Mouse (Mus musculus): Measurements from ENCODE around the gene Kcns1. TPM values are rescaled to one million over a fixed set of nuclear protein-coding genes. Genes with fewer than 3 reads are reported as not detected.

The Kcns1 gene
- polyA plus RNA-seq, 1 experiment from 2014 or later, result 0.27 TPM

DNA sequence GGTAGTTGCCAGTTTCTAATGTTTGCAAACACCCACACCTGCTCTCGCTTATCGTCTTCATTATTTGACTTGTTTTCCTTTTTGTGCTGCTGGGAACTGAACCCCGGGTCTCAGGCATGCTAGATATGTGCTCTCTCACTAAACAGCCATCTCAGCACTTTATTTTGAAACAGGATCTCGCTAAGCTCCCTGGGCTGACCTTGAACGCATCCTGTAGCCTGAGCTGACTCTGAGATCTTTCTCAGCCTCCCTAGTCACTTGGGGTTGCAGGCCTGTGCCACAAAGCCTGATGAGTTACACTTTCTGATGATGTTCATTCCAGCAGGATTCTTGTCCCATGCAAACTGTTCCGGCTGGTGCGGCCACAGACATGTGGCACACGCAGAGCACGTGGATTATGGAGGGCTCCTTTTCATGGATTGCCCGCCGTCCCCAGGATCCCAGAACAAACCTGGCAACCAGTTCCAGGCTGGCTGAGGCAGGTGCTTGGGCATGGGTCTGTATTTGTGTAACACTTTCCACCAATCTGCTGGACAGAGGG, 9.3 kb downstream of the Kcns1 start:
- H3K27ac ChIP-seq (ENCODE audit: low read depth, low read length), result no peak overlapping the region
- H3K4me1 ChIP-seq (ENCODE audit: control insufficient read depth, insufficient read depth, low read length), result no peaks in the 10 kb centered on the region
- DNase-seq (ENCODE audit: low spot score) (no peak), ATAC-seq (no peak)
- peaks cover 1% of the 10 kb centered on the region for H3K27me3 ChIP-seq (replicated peaks; ENCODE audit: control insufficient read depth, insufficient read depth, low read length)
- 88% methylated on average over 11 of the region's 11 CpGs for WGBS
- no peak overlapping the region for H3K4me2 ChIP-seq (ENCODE audit: low read length)
- H3K9ac ChIP-seq (ENCODE audit: low read length), result no peak overlapping the region
- H3K9me3 ChIP-seq (replicated peaks; ENCODE audit: control insufficient read depth, low read length), result no peaks in the 10 kb centered on the region
- H3K36me3 ChIP-seq (ENCODE audit: control insufficient read depth, insufficient read depth, low read length), result no peaks in the 10 kb centered on the region
- H3K4me3 ChIP-seq (ENCODE audit: low read depth, low read length), result no peak overlapping the region

DNA sequence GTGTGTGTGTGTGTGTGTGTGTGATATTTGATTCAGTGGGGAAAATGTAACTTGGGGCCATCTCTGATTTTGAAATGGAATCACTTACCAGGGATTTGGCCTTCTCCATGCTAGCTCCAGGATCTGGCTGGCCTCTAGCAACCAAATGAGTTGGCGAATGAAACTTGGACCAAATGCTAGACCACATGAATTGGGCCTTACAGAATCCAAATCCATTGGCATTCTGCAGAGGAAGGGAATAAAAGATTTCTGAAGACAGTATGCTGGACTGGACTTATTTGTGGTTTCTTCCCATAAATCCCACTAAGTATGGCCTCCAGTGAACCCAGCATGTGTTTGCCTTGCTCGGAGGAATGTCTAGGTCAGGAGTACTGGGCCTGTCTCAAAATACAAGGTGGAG, 12.1 kb downstream of the Kcns1 start:
- Histone ChIP-seq H3K36me3 (ENCODE audit: control insufficient read depth, insufficient read depth, low read length) (peaks cover 16% of the 10 kb centered on the region), H3K4me1 (ENCODE audit: control insufficient read depth, insufficient read depth, low read length) (no peaks in the 10 kb centered on the region), H3K4me3 (ENCODE audit: low read depth, low read length) (no peak overlapping the region), H3K27me3 (replicated peaks; ENCODE audit: control insufficient read depth, insufficient read depth, low read length) (no peaks in the 10 kb centered on the region), H3K9me3 (replicated peaks; ENCODE audit: control insufficient read depth, low read length) (no peaks in the 10 kb centered on the region), H3K4me2 (ENCODE audit: low read length) (no peak overlapping the region), H3K9ac (ENCODE audit: low read length) (no peak overlapping the region), H3K27ac (ENCODE audit: low read depth, low read length) (no peak overlapping the region)
- no peak for DNase-seq (ENCODE audit: low spot score)
- ATAC-seq, result no peak
- WGBS, result 92% methylated on average over 2 of the region's 2 CpGs

DNA sequence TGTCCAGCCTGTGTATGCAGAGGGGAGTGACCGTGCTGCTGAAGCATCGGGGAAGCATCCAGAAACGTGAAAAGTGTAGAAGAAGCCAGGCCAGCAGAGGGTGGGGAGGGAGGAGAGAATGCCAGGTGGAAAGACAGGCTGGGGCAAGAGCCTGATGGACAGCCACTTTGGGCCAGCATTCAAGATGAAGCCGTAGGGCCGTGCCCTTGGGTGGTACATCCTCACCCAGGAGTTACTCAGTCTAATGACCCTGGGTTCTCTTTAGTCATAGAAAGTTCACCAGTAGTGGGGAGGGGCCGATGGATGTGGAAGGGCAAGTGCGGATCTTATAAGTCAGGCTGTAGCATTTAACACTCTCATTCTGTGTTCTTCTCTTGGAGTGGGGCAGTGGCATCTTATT, 14.8 kb downstream of the Kcns1 start:
- Histone ChIP-seq H3K36me3 (ENCODE audit: control insufficient read depth, insufficient read depth, low read length) (peaks cover 41% of the 10 kb centered on the region), H3K4me2 (ENCODE audit: low read length) (no peak overlapping the region), H3K27me3 (replicated peaks; ENCODE audit: control insufficient read depth, insufficient read depth, low read length) (no peaks in the 10 kb centered on the region), H3K9me3 (replicated peaks; ENCODE audit: control insufficient read depth, low read length) (no peaks in the 10 kb centered on the region), H3K4me1 (ENCODE audit: control insufficient read depth, insufficient read depth, low read length) (no peaks in the 10 kb centered on the region), H3K4me3 (ENCODE audit: low read depth, low read length) (no peak overlapping the region), H3K27ac (ENCODE audit: low read depth, low read length) (no peak overlapping the region), H3K9ac (ENCODE audit: low read length) (no peak overlapping the region)
- no peak for DNase-seq (ENCODE audit: low spot score)
- no peak for ATAC-seq
- 88% methylated on average over 7 of the region's 7 CpGs for WGBS

DNA sequence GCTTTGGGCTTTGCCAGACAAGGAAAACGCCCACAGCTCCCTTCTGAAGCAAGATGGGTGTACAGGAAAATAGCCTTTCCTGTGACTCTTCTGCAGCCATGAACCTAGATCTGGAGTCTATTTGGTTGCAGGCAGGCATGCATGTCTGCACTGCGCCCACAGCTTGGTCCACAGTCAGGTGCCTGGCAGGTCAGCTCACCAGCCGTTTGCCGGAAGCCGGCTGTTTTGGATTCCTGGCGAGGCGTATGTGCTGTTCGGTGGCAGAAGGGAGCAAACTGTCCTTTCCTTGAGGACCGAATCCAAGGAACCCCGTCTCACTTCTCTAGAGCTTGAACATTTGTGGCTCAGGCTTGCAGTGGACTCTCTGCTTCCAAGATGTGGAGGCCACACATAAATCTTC, 16.9 kb downstream of the Kcns1 start:
- 94% methylated on average over 10 of the region's 10 CpGs for WGBS
- H3K4me1 ChIP-seq (ENCODE audit: control insufficient read depth, insufficient read depth, low read length), result no peaks in the 10 kb centered on the region

DNA sequence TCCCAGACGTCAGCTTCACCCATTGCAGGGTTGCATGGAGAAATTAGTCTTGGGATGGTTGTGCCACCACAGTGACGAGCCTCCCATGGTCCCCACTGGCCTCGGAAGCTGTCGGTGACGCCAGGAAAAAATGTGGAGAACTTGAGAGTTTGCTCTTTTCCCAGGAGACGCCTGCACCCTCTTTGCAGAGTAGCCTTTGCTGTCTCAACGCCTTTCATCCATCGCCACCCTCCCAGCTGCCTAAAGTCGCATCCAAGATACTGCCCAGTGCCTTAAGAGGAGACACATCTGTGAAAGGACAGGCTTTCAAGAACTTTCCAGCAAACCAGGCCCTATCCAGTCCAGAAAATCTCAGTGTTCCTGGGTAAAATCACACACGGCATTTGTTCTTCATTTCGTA, 18.6 kb downstream of the Kcns1 start:
- DNase-seq (ENCODE audit: low spot score), result no peak
- H3K4me1 ChIP-seq (ENCODE audit: control insufficient read depth, insufficient read depth, low read length), result no peaks in the 10 kb centered on the region
- no peak overlapping the region for H3K4me3 ChIP-seq (ENCODE audit: low read depth, low read length)
- peaks cover 41% of the 10 kb centered on the region for H3K36me3 ChIP-seq (ENCODE audit: control insufficient read depth, insufficient read depth, low read length)
- ATAC-seq, result no peak
- 92% methylated on average over 11 of the region's 11 CpGs for WGBS
- no peak overlapping the region for H3K9ac ChIP-seq (ENCODE audit: low read length)
- no peaks in the 10 kb centered on the region for H3K27me3 ChIP-seq (replicated peaks; ENCODE audit: control insufficient read depth, insufficient read depth, low read length)
- no peak overlapping the region for H3K27ac ChIP-seq (ENCODE audit: low read depth, low read length)
- no peak overlapping the region for H3K4me2 ChIP-seq (ENCODE audit: low read length)
- no peaks in the 10 kb centered on the region for H3K9me3 ChIP-seq (replicated peaks; ENCODE audit: control insufficient read depth, low read length)

More for the DNA sequence above, 16.9 kb downstream of the Kcns1 start:
- no peak for DNase-seq (ENCODE audit: low spot score)
- no peak for ATAC-seq
- Histone ChIP-seq H3K27me3 (replicated peaks; ENCODE audit: control insufficient read depth, insufficient read depth, low read length) (no peaks in the 10 kb centered on the region), H3K9ac (ENCODE audit: low read length) (no peak overlapping the region), H3K27ac (ENCODE audit: low read depth, low read length) (no peak overlapping the region), H3K4me2 (ENCODE audit: low read length) (no peak overlapping the region), H3K4me3 (ENCODE audit: low read depth, low read length) (no peak overlapping the region), H3K9me3 (replicated peaks; ENCODE audit: control insufficient read depth, low read length) (no peaks in the 10 kb centered on the region), H3K36me3 (ENCODE audit: control insufficient read depth, insufficient read depth, low read length) (peaks cover 41% of the 10 kb centered on the region)

DNA sequence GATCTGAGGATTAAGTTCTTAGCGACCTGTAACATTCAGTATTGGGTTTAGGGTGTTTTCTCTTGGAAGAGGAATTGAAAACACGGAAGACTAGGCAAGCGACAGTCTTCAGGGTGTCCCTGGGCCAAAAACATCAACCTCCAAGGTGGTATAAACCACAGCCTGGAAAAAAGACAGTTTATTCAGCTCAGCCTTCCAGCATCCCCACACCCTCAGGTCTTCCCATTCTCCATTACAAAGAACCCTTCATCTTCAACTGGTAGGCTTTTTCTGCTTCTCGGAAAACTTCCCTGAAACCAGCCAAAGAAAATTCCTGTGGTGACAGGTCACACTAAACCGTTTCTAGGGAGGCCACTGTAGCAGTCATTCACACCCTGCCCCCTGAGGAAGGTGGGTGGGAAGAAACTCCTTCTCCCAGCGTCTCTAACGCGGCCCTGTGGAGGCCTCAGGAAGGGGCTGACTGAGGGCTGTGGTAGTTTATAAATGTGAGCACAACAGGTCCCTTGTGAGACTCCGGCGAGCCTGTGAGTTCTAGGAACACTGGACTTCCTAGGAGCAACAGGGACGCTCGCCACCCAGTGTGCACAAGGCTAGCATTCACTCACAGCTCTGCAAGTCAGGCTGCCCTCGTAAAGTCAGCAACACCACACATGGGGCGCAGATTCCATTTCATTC, 20.7 kb downstream of the Kcns1 start:
- H3K27me3 ChIP-seq (replicated peaks; ENCODE audit: control insufficient read depth, insufficient read depth, low read length), result no peaks in the 10 kb centered on the region
- no peaks in the 10 kb centered on the region for H3K4me1 ChIP-seq (ENCODE audit: control insufficient read depth, insufficient read depth, low read length)
- no peak overlapping the region for H3K27ac ChIP-seq (ENCODE audit: low read depth, low read length)
- DNase-seq (ENCODE audit: low spot score) (no peak), ATAC-seq (no peak)
- H3K9ac ChIP-seq (ENCODE audit: low read length), result no peak overlapping the region
- no peak overlapping the region for H3K4me2 ChIP-seq (ENCODE audit: low read length)
- H3K9me3 ChIP-seq (replicated peaks; ENCODE audit: control insufficient read depth, low read length), result no peaks in the 10 kb centered on the region
- H3K36me3 ChIP-seq (ENCODE audit: control insufficient read depth, insufficient read depth, low read length), result peaks cover 35% of the 10 kb centered on the region
- 57% methylated on average over 14 of the region's 14 CpGs for WGBS
- H3K4me3 ChIP-seq (ENCODE audit: low read depth, low read length), result no peak overlapping the region

DNA sequence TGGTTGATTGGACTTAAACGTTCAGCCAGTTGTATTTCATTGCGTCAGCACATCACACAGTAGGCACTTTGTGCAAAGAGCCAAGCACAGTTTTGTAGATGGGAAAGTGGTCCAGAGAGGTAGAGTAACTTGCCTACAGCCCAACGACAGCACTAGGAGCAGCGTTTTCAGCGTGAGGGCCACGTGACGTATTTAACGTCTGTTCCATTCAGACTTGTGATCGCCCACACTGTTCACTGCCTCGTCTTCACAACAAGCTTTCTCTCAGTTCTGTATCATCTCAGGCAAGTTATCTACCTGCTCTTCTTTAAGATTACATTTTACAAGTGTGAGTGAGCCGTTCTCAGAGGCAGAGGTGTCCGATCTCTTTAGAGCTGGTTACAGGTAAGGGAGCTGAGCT, 24.4 kb downstream of the Kcns1 start:
- no peak overlapping the region for H3K9ac ChIP-seq (ENCODE audit: low read length)
- no peak overlapping the region for H3K4me3 ChIP-seq (ENCODE audit: low read depth, low read length)
- no peaks in the 10 kb centered on the region for H3K9me3 ChIP-seq (replicated peaks; ENCODE audit: control insufficient read depth, low read length)
- no peak for ATAC-seq
- H3K4me2 ChIP-seq (ENCODE audit: low read length), result no peak overlapping the region
- 95% methylated on average over 12 of the region's 12 CpGs for WGBS
- no peak for DNase-seq (ENCODE audit: low spot score)
- H3K27ac ChIP-seq (ENCODE audit: low read depth, low read length), result no peak overlapping the region
- peaks cover 3% of the 10 kb centered on the region; the same call in 1 of the 2 replicates for H3K36me3 ChIP-seq (ENCODE audit: control insufficient read depth, insufficient read depth, low read length)
- H3K4me1 ChIP-seq (ENCODE audit: control insufficient read depth, insufficient read depth, low read length), result no peaks in the 10 kb centered on the region
- no peaks in the 10 kb centered on the region for H3K27me3 ChIP-seq (replicated peaks; ENCODE audit: control insufficient read depth, insufficient read depth, low read length)

DNA sequence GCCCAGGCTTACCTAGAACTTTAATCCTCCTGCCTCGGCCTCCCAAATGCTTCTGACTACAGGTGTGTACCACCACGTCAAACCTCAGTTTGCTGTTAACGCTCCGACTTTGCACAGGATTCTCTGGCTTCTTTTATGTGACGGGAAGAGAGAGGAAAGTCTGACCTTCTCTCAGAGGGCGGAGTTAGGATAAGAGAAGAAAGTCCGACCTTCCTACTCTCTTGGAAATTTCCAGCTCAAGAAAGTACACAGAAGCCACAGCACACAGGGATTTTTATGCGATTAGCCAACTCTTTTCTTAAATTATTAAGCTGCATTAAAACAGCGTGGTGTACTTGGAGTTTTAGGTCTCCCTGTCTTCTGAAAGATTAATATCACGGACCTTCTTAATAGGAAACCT, 26.4 kb downstream of the Kcns1 start:
- WGBS, result 87% methylated on average over 10 of the region's 10 CpGs
- Histone ChIP-seq H3K4me3 (ENCODE audit: low read depth, low read length) (no peak overlapping the region), H3K4me1 (ENCODE audit: control insufficient read depth, insufficient read depth, low read length) (no peaks in the 10 kb centered on the region), H3K27me3 (replicated peaks; ENCODE audit: control insufficient read depth, insufficient read depth, low read length) (no peaks in the 10 kb centered on the region), H3K9ac (ENCODE audit: low read length) (no peak overlapping the region), H3K27ac (ENCODE audit: low read depth, low read length) (no peak overlapping the region), H3K36me3 (ENCODE audit: control insufficient read depth, insufficient read depth, low read length) (no peaks in the 10 kb centered on the region), H3K4me2 (ENCODE audit: low read length) (no peak overlapping the region), H3K9me3 (replicated peaks; ENCODE audit: control insufficient read depth, low read length) (no peaks in the 10 kb centered on the region)
- ATAC-seq (no peak), DNase-seq (ENCODE audit: low spot score) (no peak)

DNA sequence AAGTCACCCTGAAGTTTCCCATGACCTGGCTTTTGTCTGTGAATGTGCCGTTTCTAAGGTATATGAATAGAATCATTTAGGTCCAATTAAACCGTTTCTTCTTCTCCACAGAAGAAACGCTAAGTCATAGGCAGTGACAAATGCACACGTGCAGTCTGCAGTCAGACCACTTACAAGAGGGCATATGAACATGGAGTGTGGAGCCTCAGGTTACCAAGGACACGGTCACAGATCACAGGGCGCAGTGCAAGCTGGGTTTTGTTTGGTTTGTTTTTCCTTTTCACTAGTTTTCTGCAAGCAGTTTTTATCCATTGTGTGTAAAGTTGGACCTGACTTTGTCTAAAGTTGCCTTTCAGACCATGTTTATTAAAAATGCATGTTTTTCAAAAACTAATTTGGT, 26.9 kb downstream of the Kcns1 start:
- Histone ChIP-seq H3K36me3 (ENCODE audit: control insufficient read depth, insufficient read depth, low read length) (no peaks in the 10 kb centered on the region), H3K4me2 (ENCODE audit: low read length) (no peak overlapping the region), H3K4me3 (ENCODE audit: low read depth, low read length) (no peak overlapping the region), H3K4me1 (ENCODE audit: control insufficient read depth, insufficient read depth, low read length) (no peaks in the 10 kb centered on the region), H3K9me3 (replicated peaks; ENCODE audit: control insufficient read depth, low read length) (no peaks in the 10 kb centered on the region), H3K27ac (ENCODE audit: low read depth, low read length) (no peak overlapping the region), H3K27me3 (replicated peaks; ENCODE audit: control insufficient read depth, insufficient read depth, low read length) (no peaks in the 10 kb centered on the region), H3K9ac (ENCODE audit: low read length) (no peak overlapping the region)
- DNase-seq (ENCODE audit: low spot score) (no peak), ATAC-seq (no peak)
- 72% methylated on average over 6 of the region's 6 CpGs for WGBS
